Mouse (Mus musculus): ENCODE data around the gene Qrfp.

- TF ChIP-seq CTCF (IDR thresholded peaks at IDR 0.05; ENCODE audit: insufficient read depth, low read depth, low read length) = no peak
- TF ChIP-seq POLR2A (IDR thresholded peaks at IDR 0.05; ENCODE audit: insufficient read depth, low read depth, low read length) = no peak
Observed at GRCm38 (mm10) chr2:31767104-31767503, 43.3 kb downstream of the Qrfp start.
